Comparison of ENCODE assay signal across 18 mouse cellular contexts in genomic region chr11:112163681-112164265, GRCm38 (mm10).
DNase-seq lines count a peak whose midpoint lies in the region; TF ChIP-seq lines count a peak whose summit lies in the region.
"Had no signal": no experiment of that assay in that cellular context is flagged by ENCODE, and none has a peak within 500 bp of the region (broad histone marks: within the 10 kb centered on the region; RNA-seq: fewer than 3 reads in every experiment).

No protein-coding gene starts in this region.

- peak; percentile 3 for DNase-seq in adrenal gland, adult 8-10 months
- DNase-seq in adrenal gland, postnatal 25 days = no peak
- DNase-seq in lung, postnatal 10 days = peak; percentile 12
- no peak for DNase-seq in lung, adult 2 months
- peak; percentile 33 for DNase-seq in embryo, embryonic 9.5 days (ENCODE audit: extremely low spot score)
- DNase-seq in spleen, postnatal 14 days (ENCODE audit: low spot score in 2 of 2) = no peak
- DNase-seq in layer of hippocampus, adult 2 months (ENCODE audit: low spot score in 2 of 2) = no peak
- DNase-seq in left cerebral cortex, postnatal 36 days (ENCODE audit: low spot score in 2 of 2) = no peak
- DNase-seq: cerebellum, adult 9-11 months; gastrocnemius, postnatal 10 days; heart, adult 2 months; heart, postnatal 4 days; kidney, adult 8-10 months; lung, postnatal 14 days; right cerebral cortex, postnatal 25 days had no signal

- no peak overlapping the region for H3K27ac ChIP-seq in layer of hippocampus, adult 2 months
- H3K27ac ChIP-seq: forebrain, embryonic 12.5 days; heart, adult 2 months; hindbrain, embryonic 15.5 days; liver, embryonic 14.5 days had no signal

- H3K4me3 ChIP-seq in lung, adult 2 months (replicated peaks; ENCODE audit: extremely low read depth, low read depth, low read length) = no peak overlapping the region
- no peak overlapping the region for H3K4me3 ChIP-seq in layer of hippocampus, adult 2 months
- H3K4me3 ChIP-seq: forebrain, embryonic 12.5 days; heart, adult 2 months; hindbrain, embryonic 15.5 days had no signal

- intact Hi-C loops in left cerebral cortex, postnatal 36 days (cut with DNase I) = no loop called here

- TF ChIP-seq CTCF in lung, adult 2 months (IDR thresholded peaks at IDR 0.05; ENCODE audit: insufficient read depth, low read length) = no peak
- no peak for TF ChIP-seq CTCF in layer of hippocampus, adult 2 months (conservative IDR thresholded peaks at IDR 0.05)

- WGBS in lung, adult 2 months = 46% methylated on average over 7 of the region's 7 CpGs

- TF ChIP-seq POLR2A in lung, adult 2 months (IDR thresholded peaks at IDR 0.05; ENCODE audit: borderline replicate concordance, extremely low read depth, low read depth, low read length) = no peak

- H3K4me1 ChIP-seq in lung, adult 2 months (ENCODE audit: control insufficient read depth, insufficient read depth, low read length) = no peaks in the 10 kb centered on the region
- H3K4me1 ChIP-seq: forebrain, embryonic 12.5 days had no signal

Comparison
In these comparisons a context has a peak if more than half of its experiments do, and no peak if none do; other contexts are left out.
1. DNase-seq: peak in adrenal gland, adult 8-10 months (single experiment), lung, postnatal 10 days (single experiment) and embryo, embryonic 9.5 days (single experiment); none in adrenal gland, postnatal 25 days (single experiment), lung, adult 2 months (single experiment), spleen, postnatal 14 days (0 of 2), layer of hippocampus, adult 2 months (0 of 2) and left cerebral cortex, postnatal 36 days (0 of 2).